Mouse (Mus musculus): ENCODE measurements at regions not wholly inside any gene's neighbourhood (a gene's known extent, or its start where the extent isn't known, plus 50 kb on each side); places are given as distances from the start of the nearest gene placed in this dataset.

GRCm38 (mm10) chr6:8831204-8831603, 52.9 kb upstream of the Ica1 start:
- DNase-seq: peak; percentile 7 to 32

GRCm38 (mm10) chr6:8832924-8833323, 54.6 kb upstream of the Ica1 start:
- no peak for DNase-seq

- DNase-seq: no peak
These were observed 75.4 kb upstream of the Ica1 start for GRCm38 (mm10) chr6:8853657-8854056.

- DNase-seq: peak; percentile 12 to 47
These were observed 82.3 kb upstream of the Ica1 start for GRCm38 (mm10) chr6:8860581-8860980.

DNA sequence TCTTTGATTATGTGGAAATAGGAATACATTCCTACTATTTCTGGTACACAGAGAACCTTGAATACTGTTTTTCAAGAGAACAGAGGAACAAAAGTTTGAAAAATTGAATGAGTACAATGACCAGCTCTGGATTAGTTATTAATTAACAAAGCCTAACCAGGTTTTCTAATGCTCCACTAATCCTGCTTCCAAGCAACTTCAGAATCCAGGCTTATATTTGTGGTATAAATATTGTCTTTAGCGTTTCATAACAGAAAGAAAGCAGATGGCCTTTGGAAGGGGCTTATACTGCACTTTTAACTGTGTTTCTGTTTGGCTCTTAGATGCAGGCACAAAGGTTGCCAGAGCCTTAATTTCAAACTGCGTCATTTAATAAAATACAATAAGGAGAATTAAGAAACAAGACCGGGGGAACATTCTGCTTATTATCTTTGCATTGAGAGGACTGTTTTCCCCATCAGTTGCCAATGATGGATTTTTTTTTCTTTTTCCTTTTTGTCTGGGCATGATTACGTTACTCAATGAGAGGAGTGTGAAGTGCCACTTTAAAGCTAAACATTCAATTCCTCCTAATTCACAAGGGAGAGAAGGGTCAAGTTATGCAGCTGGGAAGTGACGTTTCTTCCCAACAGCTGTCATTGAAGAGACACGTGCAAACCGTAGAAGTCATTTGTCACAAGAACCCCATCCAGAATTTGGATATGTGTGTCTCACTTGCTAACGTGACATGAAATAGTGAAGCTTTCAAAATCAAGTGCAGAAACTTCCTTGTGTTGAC, 84.2 kb upstream of the Nxph1 start:
- DNase-seq: peak in 1 of 2 experiments; percentile 40

GRCm38 (mm10) chr6:8877373-8878070, 70.7 kb upstream of the Nxph1 start:
- no peak for DNase-seq

- DNase-seq: peak; percentile 17 to 18
These were observed 54.6 kb upstream of the Nxph1 start for GRCm38 (mm10) chr6:8893665-8894064.

- no peak for DNase-seq
These were observed 52.1 kb upstream of the Nxph1 start for GRCm38 (mm10) chr6:8896097-8896496.

GRCm38 (mm10) chr6:8896822-8897221, 51.4 kb upstream of the Nxph1 start:
- DNase-seq: no peak

DNA sequence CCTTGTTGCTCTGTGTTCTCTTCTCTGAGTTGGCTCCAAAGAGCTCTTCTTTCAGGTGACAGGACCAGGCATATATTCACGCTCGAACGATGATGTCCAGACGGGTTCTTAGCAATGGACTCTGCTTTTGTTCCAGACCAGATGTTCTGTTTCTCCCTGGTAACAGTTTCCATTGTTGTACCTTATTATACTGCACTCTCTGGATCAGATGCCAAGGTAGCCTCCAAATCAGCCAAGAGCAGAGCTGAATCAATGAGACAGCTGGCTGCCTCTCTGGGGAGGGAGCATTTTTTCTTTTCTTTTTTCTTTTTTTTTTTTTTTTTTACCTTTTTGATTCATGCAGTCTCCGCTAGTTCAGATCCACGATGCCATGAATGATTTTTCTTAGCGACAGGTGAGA, 50.9 kb upstream of the Nxph1 start:
- DNase-seq: no peak

DNA sequence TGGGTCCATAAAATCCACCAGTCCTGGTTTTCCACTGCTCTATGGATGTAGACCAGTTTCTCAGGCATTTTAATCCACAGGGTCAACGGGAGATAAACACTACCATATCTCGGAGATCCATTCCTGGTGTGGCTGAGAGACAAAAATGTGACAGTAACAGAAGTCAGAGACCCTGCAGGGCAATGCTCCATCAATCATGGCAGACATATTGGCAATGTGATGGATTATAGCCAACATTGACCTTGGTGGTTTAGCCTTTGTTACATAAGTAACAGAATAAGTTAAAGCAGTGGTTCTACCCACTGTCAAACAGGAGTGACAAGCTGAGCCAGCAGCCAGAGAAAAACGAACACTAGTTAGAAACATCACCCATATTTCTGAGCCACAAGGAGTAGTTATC, 50.0 kb upstream of the Nxph1 start:
- no peak for DNase-seq
